In genomic region chr12:3582604-3583003, GRCm38 (mm10) we compare ENCODE assay signal across 13 mouse cellular contexts. TPM values are rescaled to one million over a fixed set of nuclear protein-coding genes. Genes with fewer than 3 reads are reported as not detected.
DNase-seq lines count a peak whose midpoint lies in the region; ATAC-seq and TF ChIP-seq lines count a peak whose summit lies in the region.
"Had no signal": no experiment of that assay in that cellular context is flagged by ENCODE, and none has a peak within 500 bp of the region (broad histone marks: within the 10 kb centered on the region; RNA-seq: fewer than 3 reads in every experiment).

No protein-coding gene starts in this region.

- 31% methylated on average over 4 of the region's 4 CpGs for WGBS in lung, postnatal 0 days
- 74% methylated on average over 4 of the region's 4 CpGs for WGBS in intestine, embryonic 16.5 days
- WGBS in hindbrain, embryonic 14.5 days = 97% methylated on average over 4 of the region's 4 CpGs

- TF ChIP-seq EP300 in lung, postnatal 0 days (IDR thresholded peaks at IDR 0.05) = peak; percentile 68; the same call in 1 of the 2 replicates

- H3K4me2 ChIP-seq in lung, postnatal 0 days (replicated peaks; ENCODE audit: low read depth, low read length) = no peak overlapping the region
- H3K4me2 ChIP-seq in intestine, embryonic 16.5 days (ENCODE audit: low read depth, low read length) = no peak overlapping the region
- no peak overlapping the region for H3K4me2 ChIP-seq in hindbrain, embryonic 14.5 days (replicated peaks)
- H3K4me2 ChIP-seq: embryonic facial prominence, embryonic 15.5 days; forebrain, embryonic 15.5 days had no signal

- no peaks in the 10 kb centered on the region for H3K36me3 ChIP-seq in lung, postnatal 0 days (ENCODE audit: insufficient read depth, low read length)
- H3K36me3 ChIP-seq in intestine, embryonic 16.5 days (ENCODE audit: control insufficient read depth, insufficient read depth, low read length) = no peaks in the 10 kb centered on the region
- no peaks in the 10 kb centered on the region for H3K36me3 ChIP-seq in hindbrain, embryonic 14.5 days (replicated peaks; ENCODE audit: control insufficient read depth, insufficient read depth)
- H3K36me3 ChIP-seq: embryonic facial prominence, embryonic 15.5 days; forebrain, embryonic 15.5 days had no signal

- no peak overlapping the region for H3K9ac ChIP-seq in lung, postnatal 0 days (replicated peaks; ENCODE audit: low read depth)
- H3K9ac ChIP-seq in intestine, embryonic 16.5 days (ENCODE audit: low read depth, low read length) = no peak overlapping the region
- H3K9ac ChIP-seq in hindbrain, embryonic 14.5 days = no peak overlapping the region
- H3K9ac ChIP-seq: embryonic facial prominence, embryonic 15.5 days; forebrain, embryonic 15.5 days had no signal

- TF ChIP-seq CTCF in lung, postnatal 0 days (IDR thresholded peaks at IDR 0.05) = no peak

- H3K27ac ChIP-seq in lung, postnatal 0 days (ENCODE audit: low read length) = no peak overlapping the region
- no peak overlapping the region for H3K27ac ChIP-seq in intestine, embryonic 16.5 days (ENCODE audit: low read length)
- H3K27ac ChIP-seq in hindbrain, embryonic 14.5 days = no peak overlapping the region
- H3K27ac ChIP-seq: embryonic facial prominence, embryonic 15.5 days; forebrain, embryonic 15.5 days; kidney, postnatal 0 days had no signal

- H3K9me3 ChIP-seq in lung, postnatal 0 days (ENCODE audit: low read length) = no peaks in the 10 kb centered on the region
- H3K9me3 ChIP-seq in intestine, embryonic 16.5 days (ENCODE audit: control insufficient read depth, low read length) = no peaks in the 10 kb centered on the region
- no peaks in the 10 kb centered on the region for H3K9me3 ChIP-seq in hindbrain, embryonic 14.5 days (ENCODE audit: control insufficient read depth, low read length)
- H3K9me3 ChIP-seq: embryonic facial prominence, embryonic 15.5 days; forebrain, embryonic 15.5 days had no signal

- no peaks in the 10 kb centered on the region for H3K27me3 ChIP-seq in lung, postnatal 0 days (replicated peaks; ENCODE audit: insufficient read depth, low read length)
- H3K27me3 ChIP-seq in intestine, embryonic 16.5 days (replicated peaks; ENCODE audit: control insufficient read depth, insufficient read depth, low read length) = no peaks in the 10 kb centered on the region
- no peaks in the 10 kb centered on the region for H3K27me3 ChIP-seq in hindbrain, embryonic 14.5 days (ENCODE audit: control insufficient read depth, insufficient read depth, low read length)
- H3K27me3 ChIP-seq: embryonic facial prominence, embryonic 15.5 days; forebrain, embryonic 15.5 days had no signal

- ATAC-seq in lung, postnatal 0 days = peak; percentile 77
- ATAC-seq in intestine, embryonic 16.5 days = no peak
- ATAC-seq in hindbrain, embryonic 14.5 days (ENCODE audit: low FRiP score) = no peak
- ATAC-seq: forebrain, embryonic 15.5 days had no signal

- H3K4me3 ChIP-seq in lung, postnatal 0 days (ENCODE audit: low read depth, low read length) = no peak overlapping the region
- H3K4me3 ChIP-seq in intestine, embryonic 16.5 days (ENCODE audit: low read length) = no peak overlapping the region
- H3K4me3 ChIP-seq in hindbrain, embryonic 14.5 days (replicated peaks; ENCODE audit: low read length) = no peak overlapping the region
- H3K4me3 ChIP-seq: embryonic facial prominence, embryonic 15.5 days; forebrain, embryonic 15.5 days had no signal

- H3K4me1 ChIP-seq in lung, postnatal 0 days (ENCODE audit: insufficient read depth, low read depth, low read length) = no peaks in the 10 kb centered on the region
- H3K4me1 ChIP-seq in intestine, embryonic 16.5 days (ENCODE audit: control insufficient read depth, insufficient read depth, low read length) = peaks cover 2% of the 10 kb centered on the region; the same call in 1 of the 2 replicates
- no peaks in the 10 kb centered on the region; the same call in 1 of the 2 replicates for H3K4me1 ChIP-seq in hindbrain, embryonic 14.5 days (replicated peaks; ENCODE audit: control insufficient read depth, insufficient read depth, low read length)
- H3K4me1 ChIP-seq: forebrain, embryonic 15.5 days had no signal

- DNase-seq in urinary bladder, postnatal 25 days (ENCODE audit: low spot score) = peak; percentile 31
- DNase-seq in urinary bladder, adult 2 months (ENCODE audit: low spot score) = no peak
- peak; percentile 71 for DNase-seq in adrenal gland, postnatal 14 days
- DNase-seq in lung, postnatal 0 days (ENCODE audit: low spot score) = peak; percentile 63
- DNase-seq in kidney, postnatal 36 days = no peak
- no peak for DNase-seq in hindbrain, embryonic 14.5 days (ENCODE audit: low spot score)
- DNase-seq: cerebellum, postnatal 10 days; gastrocnemius, postnatal 25 days; left cerebral cortex, postnatal 4 days had no signal

RNA-seq across cellular contexts. Expression of gene Dtnb, which starts 10.4 kb away (rescaled TPM):
- 21.2 and 24.9 TPM in 2 replicates for polyA plus RNA-seq in urinary bladder, adult 2 months (2012; rRNA removed)
- total RNA-seq in adrenal gland, postnatal 14 days (2021) = 26.0 and 37.0 TPM in 2 replicates
- 14.5 and 18.8 TPM in 2 replicates for polyA plus RNA-seq in lung, postnatal 0 days (2015; fragmentation: Nextera tagmentation; extraction: Ambion mirVana)
- 17.1 and 17.3 TPM in 2 replicates for polyA plus RNA-seq in intestine, embryonic 16.5 days (2015; fragmentation: Nextera tagmentation; extraction: Ambion mirVana)
- polyA plus RNA-seq in hindbrain, embryonic 14.5 days (2014; fragmentation: Nextera tagmentation; extraction: Ambion mirVana) = 53.0 and 58.4 TPM in 2 replicates

Comparison
In these comparisons a context has a peak if more than half of its experiments do, and no peak if none do; other contexts are left out.
1. DNase-seq: peak in urinary bladder, postnatal 25 days (single experiment), adrenal gland, postnatal 14 days (single experiment) and lung, postnatal 0 days (single experiment); none in urinary bladder, adult 2 months (single experiment), kidney, postnatal 36 days (0 of 2) and hindbrain, embryonic 14.5 days (single experiment).